Comparison of ENCODE assay signal across 17 mouse cellular contexts in the genomic region with DNA sequence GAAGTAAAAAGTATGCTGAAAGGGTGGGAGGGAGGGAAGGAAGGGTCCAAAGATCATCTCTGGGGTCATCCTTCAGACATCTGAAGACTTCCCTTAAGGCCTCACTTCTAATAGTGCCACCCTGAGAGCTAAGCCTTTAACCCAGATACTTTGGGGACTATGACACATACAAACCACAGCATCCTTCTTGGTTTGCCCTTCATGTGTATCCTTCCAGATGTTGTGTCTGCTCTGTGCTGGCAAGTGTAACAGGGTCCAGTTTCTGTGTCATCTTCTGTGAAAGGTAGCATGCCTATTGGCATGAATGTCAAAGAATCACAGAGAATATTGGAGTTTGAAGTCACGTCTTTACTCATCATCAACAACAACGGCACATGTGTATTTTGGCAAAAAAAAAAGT.
"Had no signal": no experiment of that assay in that cellular context is flagged by ENCODE, and none has a peak within 500 bp of the region (broad histone marks: within the 10 kb centered on the region; RNA-seq: fewer than 3 reads in every experiment).

No protein-coding gene starts in this region.

- DNase-seq: gastrocnemius, adult 2 months; gastrocnemius, postnatal 14 days; gastrocnemius, postnatal 36 days; heart, adult 18-20 months; heart, postnatal 14 days; heart, postnatal 36 days; kidney, adult 11 months; kidney, adult 2 months; kidney, adult 9 months; kidney, postnatal 14 days; kidney, postnatal 36 days; layer of hippocampus, adult 9-11 months; layer of hippocampus, postnatal 36 days; left cerebral cortex, postnatal 4 days had no signal

- ATAC-seq: hindbrain, postnatal 0 days; intestine, embryonic 16.5 days; liver, embryonic 12.5 days had no signal
